Mouse (Mus musculus): ENCODE data around the gene Ufsp1. TPM values are rescaled to one million over a fixed set of nuclear protein-coding genes. Genes with fewer than 3 reads are reported as not detected.
A peak's percentile ranks its signal among the peaks of the same experiment; 100 is the strongest.

Gene Ufsp1
- total and polyA plus RNA-seq, 3 experiments = 6.9 to 16.1 TPM; not detected in 1

DNA sequence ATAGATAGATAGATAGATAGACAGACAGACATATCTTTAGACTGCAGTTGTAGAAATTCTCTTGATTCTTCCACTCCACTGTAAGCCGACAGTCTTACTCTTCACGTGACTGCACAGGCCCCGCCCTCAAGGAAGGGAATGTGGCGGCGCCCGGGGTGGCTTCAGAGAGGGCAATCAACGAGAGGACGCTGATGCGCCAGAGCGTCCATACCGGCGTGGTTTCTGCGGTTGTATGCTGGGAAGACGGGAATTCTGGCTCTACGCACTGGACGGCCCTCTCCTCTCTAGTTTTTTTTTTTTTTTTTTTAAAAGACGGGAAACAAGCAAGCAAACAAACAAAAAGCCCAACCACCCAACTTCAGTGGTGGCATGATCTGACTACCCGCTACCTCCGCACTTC, 43.8 kb downstream of the Ufsp1 start (continued):
- TF ChIP-seq POLR2AphosphoS5 (IDR thresholded peaks at IDR 0.05; ENCODE audit: borderline replicate concordance, low read depth, low read length) (no peak), TAL1 (IDR thresholded peaks at IDR 0.05; ENCODE audit: low read length) (no peak), MAFK (IDR thresholded peaks at IDR 0.05; ENCODE audit: borderline replicate concordance, low read depth, low read length) (no peak), MYC (IDR thresholded peaks at IDR 0.05; ENCODE audit: low read depth, low read length) (peak; percentile 74; the same call in 1 of the 2 replicates), GABPA (IDR thresholded peaks at IDR 0.05; ENCODE audit: low read depth, low read length) (no peak), POLR2A (IDR thresholded peaks at IDR 0.05; ENCODE audit: control insufficient read depth in 1 of 2, insufficient read depth in 1 of 2, low read depth in 1 of 2, low read length in 2 of 2, poor library complexity in 1 of 2) (peak in 1 of 2 experiments; percentile 80; a peak in 2 of 4 replicates), NELFE (IDR thresholded peaks at IDR 0.05; ENCODE audit: low read depth, low read length) (peak; percentile 46), ETS1 (IDR thresholded peaks at IDR 0.05; ENCODE audit: low read depth, low read length) (0 out of 2 replicates have a peak, but pooled peaks have one; percentile 31), MXI1 (IDR thresholded peaks at IDR 0.05; ENCODE audit: low read depth, low read length) (peak; percentile 91), RCOR1 (IDR thresholded peaks at IDR 0.05; ENCODE audit: low read depth, low read length) (no peak), BHLHE40 (IDR thresholded peaks at IDR 0.05; ENCODE audit: borderline replicate concordance, low read depth, low read length) (peak; percentile 78), ZC3H11A (IDR thresholded peaks at IDR 0.05; ENCODE audit: low read depth, low read length) (no peak), SIN3A (IDR thresholded peaks at IDR 0.05; ENCODE audit: low read length) (peak; percentile 82)

DNA sequence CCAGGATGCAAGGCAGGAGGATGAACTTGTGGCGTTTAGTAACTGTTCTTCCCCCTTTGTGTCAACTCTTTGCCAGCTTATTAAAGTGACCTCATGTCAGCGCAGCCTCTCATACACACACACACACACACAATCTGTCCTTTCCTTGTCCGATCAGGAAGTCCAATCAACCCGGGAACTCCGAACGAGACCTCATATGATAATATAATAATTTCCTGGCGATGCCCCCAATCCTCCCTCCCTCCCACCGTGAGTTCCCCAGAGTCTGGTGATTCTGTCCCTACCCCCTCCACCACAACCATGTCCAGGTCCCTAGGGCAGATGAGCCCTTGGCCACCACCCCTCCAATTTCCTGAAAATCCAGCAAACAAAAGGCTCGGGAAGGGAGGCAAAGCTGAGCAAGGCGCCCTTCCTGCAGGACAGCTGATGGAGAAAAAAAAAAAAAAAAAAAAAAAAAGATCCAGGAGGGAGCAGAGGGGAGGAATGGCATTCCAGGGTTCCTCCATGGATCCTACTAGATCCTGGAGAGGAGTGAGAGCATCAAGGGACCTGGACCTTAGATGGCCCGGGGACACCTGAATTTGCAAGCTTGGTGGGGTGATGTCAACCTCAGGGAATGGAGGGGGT, 44.3 kb downstream of the Ufsp1 start:
- Histone ChIP-seq H3K79me2 (ENCODE audit: control insufficient read depth, insufficient read depth, low read length, poor library complexity) (no peaks in the 10 kb centered on the region; the same call in 1 of the 2 replicates), H3K9ac (ENCODE audit: control insufficient read depth, low read depth, low read length, poor library complexity, severe bottlenecking) (peak overlapping the region; percentile 82), H3K36me3 (ENCODE audit: control insufficient read depth in 1 of 2, insufficient read depth in 2 of 2, low read length in 2 of 2) (peaks cover 0 to 15% of the 10 kb centered on the region in 2 experiments; a peak in 2 of 4 replicates), H3K4me1 (ENCODE audit: control insufficient read depth in 1 of 2, insufficient read depth in 2 of 2, low read length in 2 of 2) (peaks cover 2 to 30% of the 10 kb centered on the region in 2 experiments), H3K27ac (ENCODE audit: control insufficient read depth, low read depth, low read length) (peak overlapping the region; percentile 43), H3K9me3 (replicated peaks; ENCODE audit: insufficient read depth, low read length) (no peaks in the 10 kb centered on the region), H3K4me3 (ENCODE audit: control insufficient read depth in 1 of 2, insufficient read depth in 1 of 2, low read depth in 2 of 2, low read length in 2 of 2) (peak overlapping the region; percentile 32 to 89), H3K27me3 (ENCODE audit: control insufficient read depth in 1 of 2, insufficient read depth in 2 of 2, low read length in 2 of 2) (no peaks in the 10 kb centered on the region)
- TF ChIP-seq MYC (IDR thresholded peaks at IDR 0.05; ENCODE audit: low read depth, low read length) = peak; percentile 45; the same call in 1 of the 2 replicates
- TF ChIP-seq CHD1 (IDR thresholded peaks at IDR 0.05; ENCODE audit: low read depth, low read length) = 0 out of 2 replicates have a peak, but pooled peaks have one; percentile 33
- TF ChIP-seq NELFE (IDR thresholded peaks at IDR 0.05; ENCODE audit: low read depth, low read length) = peak; percentile 30
- TF ChIP-seq ZKSCAN1 (IDR thresholded peaks at IDR 0.05; ENCODE audit: low read depth, low read length) = no peak
- TF ChIP-seq SIN3A (IDR thresholded peaks at IDR 0.05; ENCODE audit: low read length) = peak; percentile 34
- peak; percentile 7; the same call in 1 of the 2 replicates for TF ChIP-seq MAX (IDR thresholded peaks at IDR 0.05; ENCODE audit: low read length)
- TF ChIP-seq ZNF384 (IDR thresholded peaks at IDR 0.05; ENCODE audit: low read depth, low read length) = peak; percentile 71
- TF ChIP-seq BHLHE40 (IDR thresholded peaks at IDR 0.05; ENCODE audit: borderline replicate concordance, low read depth, low read length) = no peak
- no peak for DNase-seq (ENCODE audit: low read depth, low spot score)

Measured in MEL (cell line).